Mouse (Mus musculus) embryonic facial prominence, embryonic 11.5 days (tissue): Measurements from ENCODE around the gene Raly. TPM values are rescaled to one million over a fixed set of nuclear protein-coding genes. Genes with fewer than 3 reads are reported as not detected.

Source experiments
- ATAC-seq: fragments of 200-750 bp; cut with Nextera tagmentation; replicated peaks from 2 replicates; pipeline ENCODE4 v1.8.0; 2017; ENCODE audit warnings: low read depth; ENCODE audit not compliant: insufficient number of reproducible peaks, low FRiP score, low TSS enrichment
- DNase-seq: peaks from one replicate; pipeline ENCODE4 v3.0.0-alpha.2; 2015; ENCODE audit warnings: low spot score
- H3K27ac ChIP-seq: fragments of 300-500 bp; sonication (generic); replicated peaks from 2 replicates; pipeline ENCODE4 v1.5.1; 2014; ENCODE audit warnings: mild to moderate bottlenecking, low read depth, low read length, control low read depth
- H3K27me3 ChIP-seq: fragments of 300-500 bp; sonication (generic); 2 replicates; pipeline ENCODE4 v1.6.1; 2014; ENCODE audit warnings: mild to moderate bottlenecking, low read length, moderate library complexity, mixed read lengths; ENCODE audit not compliant: control insufficient read depth, insufficient read depth
- H3K36me3 ChIP-seq: fragments of 300-500 bp; sonication (generic); replicated peaks from 2 replicates; pipeline ENCODE4 v1.6.1; 2014; ENCODE audit warnings: low read depth, mild to moderate bottlenecking, low read length, moderate library complexity, mixed read lengths; ENCODE audit not compliant: control insufficient read depth, insufficient read depth
- H3K4me1 ChIP-seq: fragments of 300-500 bp; sonication (generic); 2 replicates; pipeline ENCODE4 v1.6.1; 2014; ENCODE audit warnings: low read length, mixed read lengths; ENCODE audit not compliant: control insufficient read depth, insufficient read depth
- H3K4me2 ChIP-seq: fragments of 300-500 bp; sonication (generic); 2 replicates; pipeline ENCODE4 v1.6.1; 2014; ENCODE audit warnings: low read depth, mild to moderate bottlenecking, control low read depth, low read length, moderate library complexity
- H3K4me3 ChIP-seq: fragments of 300-500 bp; sonication (generic); 2 replicates; pipeline ENCODE4 v1.5.1; 2014; ENCODE audit warnings: low read depth, low read length, control low read depth
- H3K9ac ChIP-seq: fragments of 300-500 bp; sonication (generic); replicated peaks from 2 replicates; pipeline ENCODE4 v1.6.1; 2014; ENCODE audit warnings: mild to moderate bottlenecking, control low read depth, low read length
- H3K9me3 ChIP-seq: fragments of 300-500 bp; sonication (generic); replicated peaks from 2 replicates; pipeline ENCODE4 v1.6.1; 2016; ENCODE audit warnings: mild to moderate bottlenecking, low read length, inconsistent platforms, mixed read lengths; ENCODE audit not compliant: control insufficient read depth
- WGBS: fragments of 180-500 bp; shearing (Covaris S2); extraction: QIAGEN DNeasy Blood & Tissue Kit; methylation state at CpG from one replicate; pipeline ENCODE4 v1.1.7; 2014; 5-methylcytosine and 5-hydroxymethylcytosine counted together
- polyA plus RNA-seq: library from polyadenylated mRNA; unstranded; fragments of >200 nt; fragmentation: Nextera tagmentation; extraction: Ambion mirVana; gene quantifications from 2 replicates; pipeline ENCODE4 v1.2.1, GENCODE M21; 2014

Gene Raly
- polyA plus RNA-seq, 1 experiment from 2014 or later = 67.2 TPM

DNA sequence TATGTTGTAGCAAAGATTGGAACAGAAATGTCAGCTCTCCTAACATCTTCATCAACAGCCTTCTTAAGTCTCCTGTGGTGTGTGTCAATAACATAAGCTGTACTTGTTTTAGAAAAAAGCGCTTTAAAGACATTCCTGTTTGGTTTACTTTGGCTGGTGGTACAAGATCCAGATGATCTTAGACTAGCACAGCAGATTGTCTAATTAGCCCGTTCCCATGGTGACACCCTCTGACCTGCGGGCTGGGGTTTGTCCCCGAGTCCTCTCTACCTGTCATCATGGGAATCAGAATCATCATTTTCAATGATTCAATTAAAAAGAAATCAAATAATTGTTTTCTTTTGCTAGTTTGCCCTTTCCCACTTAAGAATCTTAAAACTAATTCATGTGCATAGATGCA lies 36.6 kb downstream of the Raly start:
- 65% methylated on average over 4 of the region's 4 CpGs for WGBS
- Histone ChIP-seq H3K27me3 (no peaks in the 10 kb centered on the region), H3K4me3 (no peak overlapping the region), H3K4me2 (no peak overlapping the region), H3K9me3 (no peaks in the 10 kb centered on the region), H3K4me1 (no peaks in the 10 kb centered on the region), H3K36me3 (no peaks in the 10 kb centered on the region), H3K9ac (no peak overlapping the region), H3K27ac (no peak overlapping the region)
- no peak for ATAC-seq
- DNase-seq = no peak

DNA sequence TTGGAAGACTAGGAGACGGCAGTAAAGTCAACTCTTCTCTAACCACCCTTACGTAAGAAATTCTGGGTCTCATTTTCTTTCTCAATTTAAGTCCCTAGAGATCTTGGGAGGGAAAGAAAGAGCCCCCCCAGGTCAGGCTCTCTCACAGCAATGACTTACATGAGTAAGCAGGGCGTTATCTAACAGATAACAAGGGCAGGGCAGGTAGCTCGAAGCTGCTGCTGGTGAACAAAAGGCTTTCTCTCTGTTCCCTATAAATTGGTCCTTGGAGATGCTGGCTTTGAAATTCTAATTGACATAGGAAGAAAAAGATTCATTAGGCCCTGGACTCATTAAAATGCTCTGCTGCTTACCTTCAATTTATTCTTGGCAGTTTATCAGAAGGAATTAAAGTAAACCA lies 41.6 kb downstream of the Raly start:
- 84% methylated on average over 4 of the region's 4 CpGs for WGBS
- no peak overlapping the region for H3K27ac ChIP-seq
- DNase-seq (no peak), ATAC-seq (no peak)
- H3K27me3 ChIP-seq = no peaks in the 10 kb centered on the region
- no peaks in the 10 kb centered on the region for H3K9me3 ChIP-seq
- no peak overlapping the region for H3K4me2 ChIP-seq
- H3K9ac ChIP-seq = no peak overlapping the region
- no peaks in the 10 kb centered on the region for H3K4me1 ChIP-seq
- H3K4me3 ChIP-seq = no peak overlapping the region
- H3K36me3 ChIP-seq = no peaks in the 10 kb centered on the region

- no peak for DNase-seq
- Histone ChIP-seq H3K4me3 (no peak overlapping the region), H3K9ac (no peak overlapping the region), H3K27ac (no peak overlapping the region), H3K36me3 (no peaks in the 10 kb centered on the region), H3K4me2 (no peak overlapping the region), H3K9me3 (no peaks in the 10 kb centered on the region), H3K27me3 (no peaks in the 10 kb centered on the region), H3K4me1 (no peaks in the 10 kb centered on the region)
- no peak for ATAC-seq
- 98% methylated on average over 6 of the region's 6 CpGs for WGBS
These were observed 43.4 kb downstream of the Raly start for GRCm38 (mm10) chr2:154834149-154834865.

GRCm38 (mm10) chr2:154836537-154836936 lies 45.6 kb downstream of the Raly start:
- H3K36me3 ChIP-seq = no peaks in the 10 kb centered on the region
- ATAC-seq = no peak

GRCm38 (mm10) chr2:154848086-154848485 lies 57.2 kb downstream of the Raly start:
- DNase-seq = no peak

More at GRCm38 (mm10) chr2:154836537-154836936, 45.6 kb downstream of the Raly start:
- Histone ChIP-seq H3K4me3 (no peak overlapping the region), H3K9ac (no peak overlapping the region), H3K27ac (no peak overlapping the region), H3K4me2 (no peak overlapping the region), H3K27me3 (no peaks in the 10 kb centered on the region), H3K4me1 (no peaks in the 10 kb centered on the region), H3K9me3 (no peaks in the 10 kb centered on the region)
- 92% methylated on average over 2 of the region's 2 CpGs for WGBS
- no peak for DNase-seq

DNA sequence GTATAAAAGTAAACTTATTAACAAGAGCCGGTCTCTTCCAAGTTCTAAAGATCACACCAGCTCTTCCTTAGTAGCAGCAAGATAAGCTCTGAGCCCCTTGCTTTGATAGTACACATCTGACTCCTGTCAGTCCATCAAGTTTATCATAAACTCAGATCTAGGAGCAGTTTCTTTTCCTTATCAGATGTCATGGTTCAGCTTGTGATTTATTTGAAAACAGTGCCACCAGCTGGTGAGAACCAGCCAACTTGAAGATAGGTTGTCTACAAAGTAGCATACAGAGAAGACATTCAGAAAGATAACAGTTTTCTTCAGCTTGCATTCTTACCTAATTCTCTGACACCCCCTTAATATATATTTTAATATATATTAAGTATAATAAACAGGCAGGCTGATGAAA lies 64.5 kb downstream of the Raly start:
- H3K9ac ChIP-seq = no peak overlapping the region
- H3K27me3 ChIP-seq = no peaks in the 10 kb centered on the region
- 85% methylated on average over 1 of the region's 1 CpGs for WGBS
- DNase-seq = peak; percentile 66
- peaks cover 3% of the 10 kb centered on the region; the same call in 1 of the 2 replicates for H3K36me3 ChIP-seq
- no peak for ATAC-seq
- H3K4me2 ChIP-seq = no peak overlapping the region
- H3K27ac ChIP-seq = no peak overlapping the region
- no peaks in the 10 kb centered on the region for H3K4me1 ChIP-seq
- H3K9me3 ChIP-seq = no peaks in the 10 kb centered on the region
- H3K4me3 ChIP-seq = no peak overlapping the region

More at GRCm38 (mm10) chr2:154848086-154848485, 57.2 kb downstream of the Raly start:
- Histone ChIP-seq H3K9ac (no peak overlapping the region), H3K9me3 (no peaks in the 10 kb centered on the region), H3K4me3 (no peak overlapping the region), H3K27me3 (no peaks in the 10 kb centered on the region), H3K36me3 (no peaks in the 10 kb centered on the region; the same call in 1 of the 2 replicates), H3K27ac (no peak overlapping the region), H3K4me2 (no peak overlapping the region), H3K4me1 (no peaks in the 10 kb centered on the region)
- ATAC-seq = no peak

- H3K9ac ChIP-seq = no peak overlapping the region
- peaks cover 14% of the 10 kb centered on the region for H3K36me3 ChIP-seq
- H3K4me2 ChIP-seq = no peak overlapping the region
- DNase-seq = no peak
- 93% methylated on average over 13 of the region's 13 CpGs for whole genome bisulfite sequencing
- H3K4me1 ChIP-seq = no peaks in the 10 kb centered on the region
- no peaks in the 10 kb centered on the region for H3K27me3 ChIP-seq
- H3K4me3 ChIP-seq = no peak overlapping the region
- ATAC-seq = no peak
- no peaks in the 10 kb centered on the region for H3K9me3 ChIP-seq
- no peak overlapping the region for H3K27ac ChIP-seq
These were observed 72.8 kb downstream of the Raly start for GRCm38 (mm10) chr2:154863672-154864071.

DNA sequence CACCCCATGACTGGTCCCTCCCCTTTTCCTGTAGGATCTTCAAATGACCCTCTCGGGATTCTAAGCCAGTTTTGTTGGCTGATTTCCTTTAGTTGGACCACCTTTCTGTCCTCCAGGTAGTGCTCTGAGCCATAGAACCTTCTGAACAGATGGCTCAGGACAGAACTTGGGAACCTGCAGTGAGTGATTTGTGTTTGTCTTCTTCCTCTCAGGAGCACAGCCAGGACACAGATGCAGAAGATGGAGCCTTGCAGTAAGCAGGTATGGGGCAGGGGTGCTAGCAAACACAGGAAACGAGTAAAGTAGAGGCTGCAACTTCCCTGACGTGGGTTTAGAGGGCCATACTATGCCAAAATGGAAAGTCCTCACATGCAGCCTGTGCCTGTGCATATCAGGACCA lies 74.8 kb downstream of the Raly start:
- H3K9ac ChIP-seq = no peak overlapping the region
- ATAC-seq (no peak), DNase-seq (no peak)
- H3K27ac ChIP-seq = no peak overlapping the region
- no peaks in the 10 kb centered on the region for H3K4me1 ChIP-seq
- H3K27me3 ChIP-seq = no peaks in the 10 kb centered on the region
- no peak overlapping the region for H3K4me3 ChIP-seq
- no peaks in the 10 kb centered on the region for H3K9me3 ChIP-seq
- no peak overlapping the region for H3K4me2 ChIP-seq
- WGBS = 78% methylated on average over 3 of the region's 3 CpGs
- peaks cover 17% of the 10 kb centered on the region for H3K36me3 ChIP-seq
